Mouse (Mus musculus): Measurements from ENCODE around the gene Tmem234. TPM values are rescaled to one million over a fixed set of nuclear protein-coding genes. Genes with fewer than 3 reads are reported as not detected.
A peak's percentile ranks its signal among the peaks of the same experiment; 100 is the strongest.
"Not testable (repeated sequence)": the region's sequence is repeated elsewhere in the genome, so short reads cannot be mapped to it uniquely, and the experiment has no call there.

Gene Tmem234
- polyA plus RNA-seq (2014; fragmentation: Nextera tagmentation; extraction: Ambion mirVana) = 166 and 174 TPM in 2 replicates

DNA sequence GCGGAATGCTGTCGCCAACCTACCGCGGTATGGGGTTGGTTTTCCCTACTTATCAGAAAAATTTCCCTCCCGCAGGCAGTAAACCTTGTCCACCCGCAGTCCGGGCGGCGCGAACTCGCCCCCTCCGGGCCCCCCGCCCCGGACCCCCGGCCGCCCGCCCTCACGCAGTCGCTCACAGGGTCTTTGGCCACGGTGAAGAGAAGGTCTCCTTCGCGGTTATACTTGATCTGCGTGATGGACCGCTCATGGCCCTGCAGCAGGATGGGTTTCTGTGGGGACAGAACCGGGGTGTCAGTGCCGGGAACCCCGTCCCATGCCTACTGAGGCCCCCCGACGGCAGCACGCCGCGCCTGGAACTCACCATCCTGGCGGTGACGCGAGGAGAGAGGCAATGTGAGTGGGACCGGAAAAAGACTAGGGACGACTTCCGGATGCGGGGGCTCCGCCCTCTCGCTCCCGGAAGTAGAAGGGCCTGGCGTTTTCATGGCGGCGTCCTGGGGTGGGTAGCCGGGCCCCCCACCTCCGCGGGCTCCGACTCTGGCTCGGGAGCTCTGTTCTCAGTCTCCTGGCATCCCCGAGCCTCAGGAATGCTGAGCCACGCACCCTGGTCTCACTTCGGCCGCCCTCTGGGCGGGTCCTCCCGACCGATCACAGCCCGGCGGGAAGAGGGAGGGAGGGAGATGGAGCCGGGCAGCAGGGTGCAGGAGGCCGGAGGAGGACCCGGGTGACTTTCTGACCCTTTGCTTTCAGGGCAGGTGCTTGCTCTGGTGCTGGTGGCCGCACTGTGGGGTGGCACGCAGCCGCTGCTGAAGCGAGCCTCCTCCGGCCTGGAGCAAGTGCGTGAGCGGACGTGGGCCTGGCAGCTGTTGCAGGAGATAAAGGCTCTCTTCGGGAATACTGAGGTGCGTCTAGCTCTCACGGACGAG, at the start of gene Tmem234, which contains the start of gene Eif3i:
Gene Tmem234, plus strand, starts transcription at position 436 of the 926 bp plus-strand sequence.
Gene Eif3i, minus strand, starts transcription at position 416 of the 926 bp plus-strand sequence.
- Histone ChIP-seq H3K4me3 (ENCODE audit: low read depth, low read length) (peak within 1 kb of the TSS; percentile 96), H3K4me2 (ENCODE audit: low read depth, low read length) (peak within 1 kb of the TSS; percentile 55), H3K36me3 (ENCODE audit: control insufficient read depth, insufficient read depth, low read length) (peaks cover 57% of the 10 kb centered on the region), H3K9ac (ENCODE audit: low read depth, low read length) (peak within 1 kb of the TSS; percentile 93), H3K4me1 (ENCODE audit: control insufficient read depth, insufficient read depth, low read length) (peaks cover 14% of the 10 kb centered on the region), H3K27me3 (replicated peaks; ENCODE audit: control insufficient read depth, insufficient read depth, low read length) (no peaks in the 10 kb centered on the region), H3K9me3 (ENCODE audit: control insufficient read depth, low read length) (no peaks in the 10 kb centered on the region), H3K27ac (replicated peaks; ENCODE audit: low read depth, low read length) (peak within 1 kb of the TSS; percentile 69; the same call in 1 of the 2 replicates)
- ATAC-seq (ENCODE audit: low read depth) (peak; percentile 93), DNase-seq (ENCODE audit: low spot score) (peak; percentile 93)
- WGBS = under 1% methylated on average over 63 of the region's 74 CpGs

DNA sequence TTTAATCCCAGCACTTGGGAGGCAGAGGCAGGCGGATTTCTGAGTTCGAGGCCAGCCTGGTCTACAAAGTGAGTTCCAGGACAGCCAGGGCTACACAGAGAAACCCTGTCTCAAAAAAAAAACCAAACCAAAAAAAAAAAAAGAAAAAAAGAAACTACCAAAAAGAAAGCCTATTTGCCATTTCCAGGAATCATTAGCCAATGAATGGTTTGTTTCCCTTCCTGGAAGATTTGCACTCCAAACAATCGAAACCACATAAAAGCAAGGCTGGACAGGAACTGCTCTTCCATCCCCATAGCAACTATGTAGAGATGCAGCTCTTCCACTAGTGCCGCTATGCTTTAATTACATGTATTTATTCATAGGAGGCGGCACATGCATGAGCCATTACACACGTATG, 46.0 kb upstream of the Tmem234 start:
- H3K4me2 ChIP-seq (ENCODE audit: low read depth, low read length); H3K9me3 ChIP-seq (ENCODE audit: control insufficient read depth, low read length); H3K27me3 ChIP-seq (replicated peaks; ENCODE audit: control insufficient read depth, insufficient read depth, low read length); H3K9ac ChIP-seq (ENCODE audit: low read depth, low read length); H3K4me3 ChIP-seq (ENCODE audit: low read depth, low read length); H3K36me3 ChIP-seq (ENCODE audit: control insufficient read depth, insufficient read depth, low read length); H3K27ac ChIP-seq (replicated peaks; ENCODE audit: low read depth, low read length); ATAC-seq (ENCODE audit: low read depth); DNase-seq (ENCODE audit: low spot score): not testable (repeated sequence)
- H3K4me1 ChIP-seq (ENCODE audit: control insufficient read depth, insufficient read depth, low read length) = peaks cover 11% of the 10 kb centered on the region
- 90% methylated on average over 6 of the region's 6 CpGs for WGBS

DNA sequence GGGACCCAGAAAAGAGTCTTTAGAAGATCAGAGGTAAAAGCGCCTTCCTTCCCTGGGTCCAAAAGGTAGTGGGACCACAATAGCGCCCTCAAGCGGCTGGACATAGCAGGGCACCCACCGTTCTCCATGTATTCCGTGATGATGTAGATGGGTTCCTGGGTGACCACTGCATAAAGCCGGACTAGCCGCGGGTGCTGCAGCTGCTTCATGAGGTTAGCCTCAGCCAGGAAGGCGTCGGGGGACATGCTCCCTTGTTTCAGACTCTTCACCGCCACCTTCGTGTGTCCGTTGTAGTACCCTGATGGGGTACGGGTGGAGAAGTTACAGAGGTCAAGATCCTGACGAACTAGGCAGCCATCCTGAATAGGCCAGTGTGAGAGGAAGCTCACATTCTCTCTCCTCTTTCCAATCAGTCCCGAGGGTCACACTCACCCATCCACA, 45.0 kb upstream of the Tmem234 start:
- Histone ChIP-seq H3K4me3 (ENCODE audit: low read depth, low read length) (peak overlapping the region; percentile 49), H3K4me2 (ENCODE audit: low read depth, low read length) (peak overlapping the region; percentile 72), H3K27me3 (replicated peaks; ENCODE audit: control insufficient read depth, insufficient read depth, low read length) (no peaks in the 10 kb centered on the region), H3K4me1 (ENCODE audit: control insufficient read depth, insufficient read depth, low read length) (peaks cover 11% of the 10 kb centered on the region), H3K27ac (replicated peaks; ENCODE audit: low read depth, low read length) (no peak overlapping the region), H3K9ac (ENCODE audit: low read depth, low read length) (peak overlapping the region; percentile 44), H3K36me3 (ENCODE audit: control insufficient read depth, insufficient read depth, low read length) (no peaks in the 10 kb centered on the region), H3K9me3 (ENCODE audit: control insufficient read depth, low read length) (no peaks in the 10 kb centered on the region)
- 6% methylated on average over 16 of the region's 16 CpGs for WGBS
- DNase-seq (ENCODE audit: low spot score) (peak; percentile 41), ATAC-seq (ENCODE audit: low read depth) (peak; percentile 34)

DNA sequence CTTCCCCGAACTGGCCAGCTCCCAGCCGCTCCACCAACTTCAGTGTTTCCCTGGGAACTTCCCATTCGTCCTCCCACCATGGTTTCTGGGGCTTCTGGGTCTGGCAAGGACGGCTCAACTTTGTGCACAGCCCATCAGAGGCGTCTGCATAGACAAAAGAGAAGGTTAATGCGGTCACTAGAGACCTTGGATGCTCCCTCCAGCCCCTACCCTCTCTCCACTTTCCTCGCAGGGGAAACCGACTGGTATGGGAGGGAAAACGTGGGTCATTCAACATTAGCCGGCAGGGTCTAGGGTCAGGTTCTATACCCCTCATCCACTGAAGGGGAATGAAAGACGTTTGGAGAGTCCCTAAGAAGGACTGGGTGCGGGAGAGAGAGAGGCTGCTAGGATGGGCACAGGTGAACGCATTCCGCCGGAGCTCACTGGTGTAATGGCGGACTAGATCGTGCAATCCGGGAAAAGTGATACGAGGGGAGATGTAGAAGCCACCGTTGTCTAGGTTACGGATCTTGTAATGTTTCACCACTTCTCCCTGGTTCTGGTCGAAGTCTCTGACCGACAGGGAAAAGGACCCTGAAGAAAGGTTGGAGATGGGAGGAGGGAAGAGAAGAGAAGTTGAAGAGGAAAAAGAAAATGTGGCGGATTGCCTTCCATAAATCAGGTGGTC, 44.5 kb upstream of the Tmem234 start:
- peak overlapping the region; percentile 49 for H3K4me3 ChIP-seq (ENCODE audit: low read depth, low read length)
- peaks cover 11% of the 10 kb centered on the region for H3K4me1 ChIP-seq (ENCODE audit: control insufficient read depth, insufficient read depth, low read length)
- no peaks in the 10 kb centered on the region for H3K27me3 ChIP-seq (replicated peaks; ENCODE audit: control insufficient read depth, insufficient read depth, low read length)
- ATAC-seq (ENCODE audit: low read depth) = peak; percentile 56
- H3K9ac ChIP-seq (ENCODE audit: low read depth, low read length) = peak overlapping the region; percentile 44
- peak overlapping the region; percentile 46; the same call in 1 of the 2 replicates for H3K27ac ChIP-seq (replicated peaks; ENCODE audit: low read depth, low read length)
- WGBS = 1% methylated on average over 24 of the region's 24 CpGs
- H3K36me3 ChIP-seq (ENCODE audit: control insufficient read depth, insufficient read depth, low read length) = no peaks in the 10 kb centered on the region
- DNase-seq (ENCODE audit: low spot score) = no peak
- H3K9me3 ChIP-seq (ENCODE audit: control insufficient read depth, low read length) = no peaks in the 10 kb centered on the region
- peak overlapping the region; percentile 72 for H3K4me2 ChIP-seq (ENCODE audit: low read depth, low read length)

- H3K4me2 ChIP-seq (ENCODE audit: low read depth, low read length) = peak overlapping the region; percentile 72
- 8% methylated on average over 29 of the region's 33 CpGs for WGBS
- H3K36me3 ChIP-seq (ENCODE audit: control insufficient read depth, insufficient read depth, low read length) = no peaks in the 10 kb centered on the region
- ATAC-seq (ENCODE audit: low read depth) = peak; percentile 81
- peaks cover 11% of the 10 kb centered on the region for H3K4me1 ChIP-seq (ENCODE audit: control insufficient read depth, insufficient read depth, low read length)
- peak overlapping the region; percentile 66 for H3K9ac ChIP-seq (ENCODE audit: low read depth, low read length)
- peak overlapping the region; percentile 72; the same call in 1 of the 2 replicates for H3K27ac ChIP-seq (replicated peaks; ENCODE audit: low read depth, low read length)
- no peaks in the 10 kb centered on the region for H3K9me3 ChIP-seq (ENCODE audit: control insufficient read depth, low read length)
- H3K27me3 ChIP-seq (replicated peaks; ENCODE audit: control insufficient read depth, insufficient read depth, low read length) = no peaks in the 10 kb centered on the region
- H3K4me3 ChIP-seq (ENCODE audit: low read depth, low read length) = peak overlapping the region; percentile 49
- peak; percentile 95 for DNase-seq (ENCODE audit: low spot score)
These were observed 43.8 kb upstream of the Tmem234 start for GRCm38 (mm10) chr4:129556532-129557223.

GRCm38 (mm10) chr4:129557256-129557808, 43.1 kb upstream of the Tmem234 start:
- ATAC-seq (ENCODE audit: low read depth) (no peak), DNase-seq (ENCODE audit: low spot score) (no peak)
- Histone ChIP-seq H3K9ac (ENCODE audit: low read depth, low read length) (peak overlapping the region; percentile 66; the same call in 1 of the 2 replicates), H3K4me3 (ENCODE audit: low read depth, low read length) (peak overlapping the region; percentile 49), H3K27ac (replicated peaks; ENCODE audit: low read depth, low read length) (no peak overlapping the region), H3K9me3 (ENCODE audit: control insufficient read depth, low read length) (no peaks in the 10 kb centered on the region), H3K36me3 (ENCODE audit: control insufficient read depth, insufficient read depth, low read length) (no peaks in the 10 kb centered on the region), H3K4me1 (ENCODE audit: control insufficient read depth, insufficient read depth, low read length) (peaks cover 11% of the 10 kb centered on the region), H3K4me2 (ENCODE audit: low read depth, low read length) (peak overlapping the region; percentile 72), H3K27me3 (replicated peaks; ENCODE audit: control insufficient read depth, insufficient read depth, low read length) (no peaks in the 10 kb centered on the region)
- 71% methylated on average over 9 of the region's 9 CpGs for WGBS

GRCm38 (mm10) chr4:129558321-129558955, 42.0 kb upstream of the Tmem234 start:
- no peaks in the 10 kb centered on the region for H3K36me3 ChIP-seq (ENCODE audit: control insufficient read depth, insufficient read depth, low read length)
- WGBS = 80% methylated on average over 12 of the region's 12 CpGs
- no peak overlapping the region for H3K9ac ChIP-seq (ENCODE audit: low read depth, low read length)
- H3K4me3 ChIP-seq (ENCODE audit: low read depth, low read length) = no peak overlapping the region
- peaks cover 11% of the 10 kb centered on the region for H3K4me1 ChIP-seq (ENCODE audit: control insufficient read depth, insufficient read depth, low read length)
- DNase-seq (ENCODE audit: low spot score) = no peak
- no peak for ATAC-seq (ENCODE audit: low read depth)
- no peaks in the 10 kb centered on the region for H3K9me3 ChIP-seq (ENCODE audit: control insufficient read depth, low read length)
- no peaks in the 10 kb centered on the region for H3K27me3 ChIP-seq (replicated peaks; ENCODE audit: control insufficient read depth, insufficient read depth, low read length)
- no peak overlapping the region for H3K27ac ChIP-seq (replicated peaks; ENCODE audit: low read depth, low read length)
- no peak overlapping the region for H3K4me2 ChIP-seq (ENCODE audit: low read depth, low read length)
